Mouse (Mus musculus) embryonic stem cell, embryonic (primary cell): Measurements from ENCODE around the gene Slc7a1.

Source experiments
- CTCF ChIA-PET, 4 experiments: fragments of 300-600 bp in 2 of 4; fragments of 350-600 bp in 2 of 4; sonication (Branson Sonifier 250); formaldehyde crosslinking; loops; one replicate each; lab custom pipeline; 2022; ENCODE audit warnings: inconsistent platforms in 2 of 4; lab: Charles Lee
- POLR2A ChIA-PET, 4 experiments: fragments of 300-600 bp in 2 of 4; fragments of 350-600 bp in 2 of 4; sonication (Branson Sonifier 250); formaldehyde crosslinking; loops; one replicate each; lab custom pipeline; 2022; ENCODE audit warnings: antibody characterized with exemption in 4 of 4, inconsistent platforms in 1 of 4; lab: Charles Lee

Slc7a1 gene

DNA sequence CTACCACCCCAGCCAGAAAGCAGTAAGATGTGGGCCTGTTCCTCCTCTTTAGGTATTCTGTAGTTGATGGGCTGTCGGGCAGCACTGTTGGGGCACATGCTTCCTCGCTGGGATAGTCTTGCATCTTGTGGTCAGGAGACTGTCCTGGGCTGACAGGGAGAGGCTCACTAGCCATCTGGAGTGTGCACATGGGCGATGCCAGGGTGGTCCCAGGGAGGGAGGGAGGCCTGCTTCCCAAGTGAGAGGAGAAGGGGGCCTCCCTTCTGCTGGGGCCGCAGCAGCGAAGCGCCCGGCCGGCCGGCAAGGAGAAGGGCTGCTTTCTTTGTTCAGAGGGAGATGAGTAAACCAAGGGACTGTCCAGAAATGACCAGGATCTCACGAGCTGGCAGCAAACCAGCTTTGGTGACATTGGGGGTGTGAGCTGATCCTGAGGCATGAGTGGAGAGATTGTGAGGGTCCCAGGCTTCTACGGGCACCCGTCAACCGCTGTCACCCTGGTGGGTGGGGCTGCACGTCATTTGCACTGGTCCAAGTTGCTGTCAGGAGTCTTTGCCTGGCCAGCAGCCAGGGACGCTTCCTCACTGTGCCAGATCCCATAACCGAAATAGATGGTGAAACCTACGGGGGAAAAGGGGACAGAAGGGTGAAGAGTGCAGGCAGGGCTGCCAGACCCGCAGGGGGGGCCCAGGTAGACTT, 67.6 kb downstream of the Slc7a1 start:
- ChIA-PET CTCF (interaction anchor here (0.6 to 2.5 kb wide), 86 partner anchors 8 to 1642 kb away, joined by 3 to 37 read pairs (median 4); partner anchors contain the start of genes Slc7a1 (in 2 of the 4) and Ubl3 (in 1 of the 4)), POLR2A (interaction anchor here (0.6 to 2.1 kb wide), 23 partner anchors 9 to 1223 kb away, joined by 3 to 8 read pairs (median 3); partner anchors contain the start of gene Slc7a1 (in 2 of the 4))

DNA sequence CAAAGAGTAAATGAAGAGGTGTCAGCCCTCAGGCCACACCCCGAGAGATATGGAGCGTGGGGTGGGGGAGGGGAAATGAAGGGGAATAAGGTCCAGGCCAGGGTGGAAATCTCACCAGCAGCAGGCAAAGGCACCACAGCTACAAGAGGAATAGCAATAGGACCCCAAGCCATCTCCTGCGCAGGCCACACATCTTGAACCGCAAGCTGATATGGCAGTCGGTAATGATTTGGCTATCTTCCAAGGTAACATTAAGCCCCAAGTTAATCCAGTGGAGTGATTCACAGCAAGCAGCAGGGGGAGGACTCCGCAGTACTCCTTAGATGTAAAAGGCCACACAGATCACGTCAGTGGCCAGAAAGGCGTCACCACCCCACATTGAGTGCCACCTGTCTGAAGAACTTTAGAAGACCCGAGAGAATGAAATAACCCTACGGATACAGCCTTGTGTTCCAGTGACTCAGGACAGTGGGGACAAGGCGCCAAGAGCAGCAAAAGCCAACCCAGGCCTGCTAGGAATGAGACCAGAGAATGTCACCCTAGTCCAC, 68.4 kb downstream of the Slc7a1 start:
- CTCF ChIA-PET = interaction anchor here in 3 of 4 experiments (1.4 to 2.5 kb wide), 4 partner anchors 39 to 120 kb away, joined by 3 to 37 read pairs (median 12); no protein-coding TSS in a partner anchor
- POLR2A ChIA-PET = interaction anchor here in 1 of 4 experiments (1.3 to 2.1 kb wide), 3 partner anchors 10 to 62 kb away, joined by 3 to 8 read pairs (median 3); no protein-coding TSS in a partner anchor

DNA sequence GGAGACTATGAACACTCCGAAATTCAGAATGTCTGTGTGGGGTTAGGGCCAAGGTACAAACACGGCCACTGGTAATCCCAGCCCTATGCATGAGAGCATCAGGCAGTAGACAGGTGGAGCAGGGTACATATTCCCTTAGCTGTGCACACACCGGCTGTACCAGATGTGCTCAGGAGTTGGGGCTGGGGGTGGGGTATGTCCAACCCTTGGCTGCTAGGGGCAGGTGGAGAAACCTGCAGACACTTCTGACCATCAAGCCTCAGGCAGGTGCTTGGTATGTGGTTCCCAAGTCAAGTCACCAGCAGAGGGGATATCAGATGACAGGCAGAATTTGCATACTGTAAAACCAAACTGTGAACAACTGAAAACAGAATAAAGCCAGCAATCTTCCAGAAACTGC, 70.7 kb downstream of the Slc7a1 start:
- ChIA-PET CTCF (interaction anchor here in 2 of 4 experiments (0.6 to 1.2 kb wide), 2 partner anchors 25 to 89 kb away, joined by 4 to 5 read pairs; no protein-coding TSS in a partner anchor), POLR2A (interaction anchor here in 1 of 4 experiments (0.7 to 2.1 kb wide), 2 partner anchors 65 to 108 kb away, joined by 4 to 9 read pairs; no protein-coding TSS in a partner anchor)

DNA sequence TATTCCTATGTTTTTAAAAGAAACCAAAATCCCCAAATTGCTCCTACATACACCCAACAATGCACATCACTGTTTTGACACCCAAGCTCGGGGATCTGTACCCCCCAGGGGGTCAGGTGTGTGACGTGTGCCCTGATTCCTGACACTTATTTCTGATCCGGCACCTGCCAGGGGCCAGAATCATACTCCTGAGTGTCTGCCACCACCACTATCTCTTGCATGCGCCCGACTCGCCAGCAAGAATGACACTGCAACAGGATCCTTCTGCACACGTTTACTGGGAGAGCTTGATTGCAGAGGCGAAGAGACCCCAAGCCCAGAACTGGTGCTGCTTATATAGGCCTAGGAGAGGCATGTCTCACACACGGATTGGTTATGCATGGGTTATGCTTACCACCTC, 73.4 kb downstream of the Slc7a1 start:
- ChIA-PET POLR2A (interaction anchor here in 1 of 4 experiments (0.8 to 1.1 kb wide), 2 partner anchors 11 to 40 kb away, joined by 3 read pairs; no protein-coding TSS in a partner anchor), CTCF (interaction anchor here in 3 of 4 experiments (0.7 to 1.7 kb wide), 10 partner anchors 8 to 553 kb away, joined by 3 to 7 read pairs (median 4); no protein-coding TSS in a partner anchor)

DNA sequence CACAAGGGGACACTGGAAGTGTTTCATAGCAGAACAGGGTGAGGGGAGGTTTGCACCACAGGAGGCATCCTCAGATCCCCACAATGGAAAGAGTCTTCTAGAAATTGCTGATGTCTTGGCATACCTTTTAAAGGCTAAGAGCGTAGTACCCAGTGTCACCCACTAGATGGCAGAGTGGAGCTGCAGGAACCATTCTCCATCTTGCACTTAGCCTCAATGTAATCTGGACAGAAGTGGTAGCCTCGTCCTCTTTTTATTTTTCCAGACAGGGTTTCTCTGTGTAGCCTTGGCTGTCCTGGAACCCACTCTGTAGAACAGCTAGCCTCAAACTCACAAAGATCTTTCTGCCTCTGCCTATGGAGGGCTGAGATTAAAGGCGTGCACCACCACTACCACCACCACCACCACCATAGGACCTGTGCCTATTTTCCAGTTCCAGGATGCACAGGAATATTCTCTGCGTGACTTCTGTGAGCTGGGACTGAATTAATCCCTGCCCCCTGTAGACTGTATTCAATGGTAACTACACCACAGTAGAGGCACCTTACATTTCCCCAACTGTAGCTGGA, 74.3 kb downstream of the Slc7a1 start:
- POLR2A ChIA-PET = interaction anchor here in 1 of 4 experiments (0.5 to 1.1 kb wide), 3 partner anchors 10 to 1064 kb away, joined by 3 to 8 read pairs (median 3); no protein-coding TSS in a partner anchor
- CTCF ChIA-PET = interaction anchor here (0.5 to 1.7 kb wide), 22 partner anchors 9 to 1585 kb away, joined by 3 to 7 read pairs (median 3); no protein-coding TSS in a partner anchor

DNA sequence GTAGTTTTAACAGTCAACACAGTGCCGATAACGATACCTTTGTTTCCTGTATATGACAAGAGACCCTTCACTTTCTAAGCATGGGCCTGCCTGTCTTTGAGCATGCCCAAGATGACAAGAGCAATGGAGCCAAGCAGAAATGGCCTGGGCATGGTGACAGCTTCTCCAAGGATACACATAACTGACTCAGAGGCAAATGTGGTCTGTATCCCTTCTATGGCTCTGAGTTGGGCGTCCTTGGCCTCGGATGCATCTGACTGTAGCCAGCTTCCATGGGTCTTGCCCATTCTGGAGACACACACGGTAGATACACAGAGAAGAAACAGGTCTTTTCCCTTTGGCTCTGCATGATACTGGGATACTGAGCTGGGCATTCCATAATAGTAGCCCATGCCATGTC, 84.8 kb downstream of the Slc7a1 start:
- CTCF ChIA-PET = interaction anchor here in 1 of 4 experiments (1.5 kb wide), 1 partner anchor 11 kb away, joined by 3 read pairs; no protein-coding TSS in a partner anchor
- POLR2A ChIA-PET = interaction anchor here in 1 of 4 experiments (1.0 kb wide), 1 partner anchor 11 kb away, joined by 3 read pairs; no protein-coding TSS in a partner anchor

DNA sequence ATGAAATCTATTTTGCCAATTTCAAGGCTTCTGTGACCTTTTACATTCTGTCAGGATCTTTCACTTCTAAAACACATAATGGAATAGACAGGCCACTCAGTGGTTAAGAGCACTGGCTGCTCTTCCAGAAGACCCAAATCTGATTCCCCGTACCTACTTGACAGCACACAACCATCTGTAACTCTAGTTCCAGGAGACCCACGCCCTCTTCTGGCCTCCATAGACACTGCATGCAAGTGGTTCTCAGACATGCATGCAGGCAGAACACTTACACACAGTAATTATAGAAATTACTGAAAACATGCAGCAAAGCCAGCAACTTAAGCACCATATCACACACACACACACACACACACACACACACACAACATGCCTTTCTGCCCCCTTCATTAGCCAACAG, 87.3 kb downstream of the Slc7a1 start:
- ChIA-PET CTCF (no interaction called here), POLR2A (interaction anchor here in 2 of 4 experiments (0.6 to 1.4 kb wide), 2 partner anchors 8 to 80 kb away, joined by 3 to 5 read pairs; no protein-coding TSS in a partner anchor)

DNA sequence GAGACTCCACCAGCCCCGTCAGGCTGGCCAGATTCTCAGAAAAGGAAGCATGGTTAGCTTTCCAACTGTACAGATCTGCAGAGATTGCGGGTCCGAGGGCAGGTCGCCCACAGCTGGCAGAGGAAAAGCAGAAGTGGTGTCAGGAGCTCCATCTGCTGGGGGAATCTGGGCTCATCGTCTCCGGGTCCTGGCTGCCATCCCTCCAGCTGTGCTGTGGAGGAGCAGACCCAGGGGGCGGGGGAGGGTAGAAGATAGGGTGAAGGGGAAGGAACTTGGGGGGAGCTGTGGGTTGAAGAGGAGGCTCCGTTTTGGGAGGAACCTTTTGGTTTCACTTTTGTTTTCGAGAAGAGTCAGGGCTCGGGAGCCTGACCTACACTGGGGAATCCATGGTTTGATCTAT, 88.9 kb downstream of the Slc7a1 start:
- ChIA-PET POLR2A (interaction anchor here in 1 of 4 experiments (0.7 kb wide), 1 partner anchor 107 kb away, joined by 4 read pairs; no protein-coding TSS in a partner anchor), CTCF (interaction anchor here in 3 of 4 experiments (0.5 to 1.2 kb wide), 10 partner anchors 9 to 549 kb away, joined by 3 to 6 read pairs (median 3); no protein-coding TSS in a partner anchor)

DNA sequence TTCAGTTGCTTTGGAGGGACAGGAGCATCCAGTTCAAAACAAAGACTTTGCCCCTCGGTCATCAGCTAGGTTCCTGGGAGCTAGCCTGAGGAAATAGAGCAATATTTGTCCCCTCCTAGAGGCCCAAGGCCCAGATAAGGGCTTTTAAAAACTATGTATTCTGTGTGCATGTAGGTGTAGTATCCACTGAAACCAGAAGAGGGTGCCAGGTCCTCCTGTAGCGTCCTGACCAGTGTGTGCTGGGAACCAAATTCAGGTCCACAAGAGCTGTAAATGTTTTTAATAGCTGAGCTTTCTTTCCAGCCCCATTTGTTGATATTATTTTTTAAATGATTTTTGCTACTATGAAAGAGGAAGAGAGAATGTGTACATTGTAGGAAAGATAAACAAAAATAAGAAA, 95.6 kb downstream of the Slc7a1 start:
- CTCF ChIA-PET = interaction anchor here in 3 of 4 experiments (0.5 to 2.9 kb wide), 16 partner anchors 9 to 508 kb away, joined by 3 to 16 read pairs (median 4); no protein-coding TSS in a partner anchor
- POLR2A ChIA-PET = interaction anchor here in 3 of 4 experiments (0.6 to 2.1 kb wide), 11 partner anchors 9 to 682 kb away, joined by 3 to 6 read pairs (median 3); partner anchors contain the start of gene Slc7a1 (in 1 of the 3)

DNA sequence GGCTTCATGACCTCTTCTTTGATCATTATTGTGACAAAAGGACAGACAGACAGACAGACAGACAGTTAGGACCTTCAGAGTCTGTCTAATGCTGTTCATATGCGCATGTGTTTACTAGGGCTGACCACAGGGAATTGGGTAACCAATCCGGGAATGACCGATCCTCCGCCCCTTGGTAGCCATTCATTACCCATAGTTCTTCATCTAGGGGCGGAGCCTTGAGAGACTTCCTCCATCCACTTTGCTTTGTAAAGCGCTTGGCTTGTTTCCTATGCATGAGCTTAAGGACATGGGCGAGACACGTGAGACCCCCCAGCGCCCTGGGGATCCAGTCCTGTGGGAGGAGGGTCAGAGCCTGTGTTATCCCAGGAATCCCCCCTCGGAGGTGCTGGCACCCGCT, 96.7 kb downstream of the Slc7a1 start:
- ChIA-PET POLR2A (interaction anchor here in 3 of 4 experiments (0.6 to 2.1 kb wide), 14 partner anchors 8 to 583 kb away, joined by 3 to 5 read pairs (median 3); partner anchors contain the start of gene Slc7a1 (in 2 of the 3)), CTCF (interaction anchor here in 3 of 4 experiments (0.6 to 2.9 kb wide), 15 partner anchors 10 to 1009 kb away, joined by 3 to 16 read pairs (median 3); partner anchors contain the start of gene Mtus2 (in 1 of the 3))

DNA sequence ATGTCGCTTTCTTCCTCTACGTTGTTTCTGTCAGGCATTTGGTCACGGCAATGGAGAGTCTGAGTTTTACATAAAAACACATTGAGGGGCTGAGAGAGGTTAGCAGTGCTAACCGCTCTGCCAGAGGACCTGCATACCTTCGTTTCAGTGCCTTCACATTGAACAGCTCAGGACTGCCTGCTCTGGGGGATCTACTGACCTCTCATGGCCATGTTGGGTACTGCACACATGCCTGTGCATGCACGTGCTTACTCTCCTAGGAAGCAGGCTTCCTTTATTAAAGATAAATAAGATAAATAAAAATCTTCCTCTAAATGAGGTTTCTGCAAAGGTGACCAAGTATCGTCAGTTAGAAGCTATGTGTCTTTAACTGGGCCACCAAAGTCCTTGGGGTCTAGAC, 106.4 kb downstream of the Slc7a1 start:
- ChIA-PET CTCF (interaction anchor here (0.6 to 1.7 kb wide), 39 partner anchors 8 to 1381 kb away, joined by 3 to 16 read pairs (median 4); partner anchors contain the start of gene Tex26 (in 1 of the 4)), POLR2A (interaction anchor here in 1 of 4 experiments (1.6 kb wide), 1 partner anchor 14 kb away, joined by 5 read pairs; no protein-coding TSS in a partner anchor)

DNA sequence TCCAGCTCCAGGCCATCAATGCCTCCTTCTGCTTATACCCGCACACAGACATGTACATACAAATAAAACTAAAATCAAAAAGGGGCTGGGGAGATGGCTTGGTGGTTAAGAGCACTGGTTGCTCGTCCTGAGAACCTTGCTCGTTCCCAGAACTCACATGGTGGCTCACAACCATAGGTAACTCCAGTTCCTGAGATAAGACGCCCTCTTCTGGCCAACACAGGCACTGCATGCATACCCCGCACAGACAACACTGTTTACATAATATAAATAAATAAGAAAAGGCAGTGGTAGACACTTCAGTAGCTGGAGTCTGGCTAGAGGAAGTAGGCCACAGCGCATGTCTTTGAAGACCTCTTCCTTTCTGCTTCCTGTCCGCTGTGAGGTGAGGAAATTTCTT, 106.8 kb downstream of the Slc7a1 start:
- ChIA-PET CTCF (interaction anchor here (0.6 to 1.7 kb wide), 39 partner anchors 9 to 1381 kb away, joined by 3 to 16 read pairs (median 4); partner anchors contain the start of gene Tex26 (in 1 of the 4)), POLR2A (interaction anchor here in 3 of 4 experiments (0.7 to 1.6 kb wide), 3 partner anchors 12 to 516 kb away, joined by 3 to 5 read pairs (median 3); no protein-coding TSS in a partner anchor)

DNA sequence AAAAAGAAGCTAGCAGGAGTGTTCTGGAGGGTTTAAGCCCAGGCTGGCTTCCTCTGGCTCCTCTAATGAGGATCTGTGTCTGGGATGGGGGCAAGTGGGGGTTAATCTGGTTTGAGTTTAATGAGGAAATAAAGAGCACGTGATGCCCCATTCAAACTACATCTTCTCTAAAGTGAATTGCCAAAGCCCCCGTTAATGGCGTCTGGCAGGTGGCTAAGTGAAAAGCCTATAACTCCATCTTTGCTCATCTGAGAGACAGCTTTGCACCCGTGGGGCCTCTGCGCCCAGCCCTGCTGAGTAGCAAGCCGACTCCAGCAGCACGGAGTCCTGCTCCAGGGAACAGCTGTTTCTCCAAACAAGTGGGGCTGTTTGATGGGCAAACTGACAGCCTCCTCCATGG, 109.8 kb downstream of the Slc7a1 start:
- ChIA-PET CTCF (interaction anchor here in 3 of 4 experiments (0.5 to 1.6 kb wide), 9 partner anchors 10 to 948 kb away, joined by 3 to 5 read pairs (median 3); no protein-coding TSS in a partner anchor), POLR2A (interaction anchor here in 1 of 4 experiments (0.8 to 1.1 kb wide), 2 partner anchors 110 to 176 kb away, joined by 3 read pairs; partner anchors contain the start of gene Slc7a1)

DNA sequence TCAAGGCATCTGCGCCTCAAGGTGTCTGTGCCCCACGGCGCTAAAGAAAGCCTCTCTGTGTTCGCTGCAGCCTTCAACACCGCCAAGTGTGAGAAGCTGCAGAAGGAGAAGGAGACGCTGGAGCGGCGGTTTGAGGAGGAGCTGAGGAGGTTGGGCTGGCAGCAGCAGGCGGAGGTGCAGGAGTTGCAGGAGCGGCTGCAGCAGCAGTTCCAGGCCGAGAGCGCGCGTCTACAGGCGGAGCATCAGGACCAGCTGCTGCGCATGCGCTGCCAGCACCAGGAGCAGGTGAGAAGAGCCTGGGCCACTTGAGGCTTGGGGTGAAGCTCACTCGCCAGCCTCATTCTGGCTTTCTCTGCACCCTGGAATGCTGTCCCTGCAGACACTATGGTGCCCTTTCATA, 110.9 kb downstream of the Slc7a1 start:
- ChIA-PET POLR2A (interaction anchor here in 2 of 4 experiments (0.6 to 1.1 kb wide), 2 partner anchors 14 to 21 kb away, joined by 3 to 6 read pairs; no protein-coding TSS in a partner anchor), CTCF (interaction anchor here in 3 of 4 experiments (0.6 to 1.6 kb wide), 5 partner anchors 9 to 471 kb away, joined by 3 to 7 read pairs (median 5); no protein-coding TSS in a partner anchor)

DNA sequence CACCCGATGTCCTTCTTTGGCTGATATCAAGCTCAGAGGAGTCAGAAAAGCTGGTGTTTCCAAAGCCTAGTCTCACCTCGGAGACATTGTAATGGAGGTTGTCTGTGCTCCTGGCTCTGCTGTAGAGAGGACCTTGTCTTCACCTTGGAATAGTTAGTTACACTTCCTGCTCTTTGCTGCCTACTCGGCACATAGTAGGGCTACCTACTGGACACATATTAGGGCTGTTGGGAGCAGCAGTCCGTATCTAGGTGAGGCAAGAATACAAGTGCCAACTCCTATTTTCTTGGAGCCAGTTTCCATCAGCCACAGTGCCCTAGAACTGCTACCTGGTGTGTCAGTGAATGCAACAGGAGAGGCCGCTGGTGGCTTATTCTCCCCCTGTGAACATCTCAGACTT, 112.2 kb downstream of the Slc7a1 start:
- POLR2A ChIA-PET = no interaction called here
- CTCF ChIA-PET = interaction anchor here in 1 of 4 experiments (0.8 kb wide), 1 partner anchor 16 kb away, joined by 3 read pairs; no protein-coding TSS in a partner anchor

DNA sequence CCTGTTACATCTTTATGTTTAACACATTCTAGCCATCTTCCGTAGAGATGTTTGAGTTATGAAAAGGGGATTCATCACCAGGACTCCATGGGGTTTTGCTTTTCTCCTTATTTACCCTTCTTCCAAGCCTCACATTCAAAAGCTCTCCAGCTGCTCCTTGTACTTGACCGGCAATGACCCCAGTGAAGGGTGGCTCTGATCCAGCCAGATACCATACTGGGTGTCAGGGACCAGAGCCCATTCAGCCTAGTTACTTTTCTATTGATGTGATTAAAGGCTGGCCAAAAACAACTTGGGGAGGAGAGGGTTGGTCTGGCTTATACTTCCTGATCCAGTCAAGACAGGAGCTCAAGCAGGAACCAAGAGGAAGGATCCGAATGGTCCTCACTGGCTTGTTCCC, 116.1 kb downstream of the Slc7a1 start:
- CTCF ChIA-PET = interaction anchor here (0.5 to 1.8 kb wide), 5 partner anchors 10 to 415 kb away, joined by 3 to 6 read pairs (median 3); no protein-coding TSS in a partner anchor

DNA sequence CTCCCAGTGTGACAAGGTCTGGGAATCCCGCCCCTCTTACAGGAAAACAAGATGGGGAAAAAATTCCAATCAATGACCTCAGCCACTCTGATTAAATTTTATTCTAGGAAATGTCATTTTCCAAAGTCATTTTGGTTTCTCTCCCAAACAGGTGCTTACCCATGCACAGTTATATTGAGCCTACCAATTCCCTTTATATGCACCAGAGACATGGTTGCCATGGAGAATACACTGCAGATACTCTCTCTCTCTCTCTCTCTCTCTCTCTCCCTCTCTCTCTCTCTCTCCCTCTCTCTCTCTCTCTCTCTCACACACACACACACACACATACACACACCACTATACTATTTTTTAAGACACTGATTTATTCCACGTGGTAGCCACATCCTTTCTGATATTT, 116.5 kb downstream of the Slc7a1 start:
- ChIA-PET CTCF (interaction anchor here in 2 of 4 experiments (0.5 to 1.8 kb wide), 2 partner anchors 10 to 415 kb away, joined by 4 to 6 read pairs; no protein-coding TSS in a partner anchor), POLR2A (no interaction called here)

More for the DNA sequence above, 116.1 kb downstream of the Slc7a1 start:
- POLR2A ChIA-PET = no interaction called here
